Mouse (Mus musculus) liver, embryonic 16.5 days (tissue): Measurements from ENCODE around the gene Gm5868. TPM values are rescaled to one million over a fixed set of nuclear protein-coding genes. Genes with fewer than 3 reads are reported as not detected.

Experiments
- ATAC-seq: fragments of 200-750 bp; cut with Nextera tagmentation; 2 replicates; pipeline ENCODE4 v1.8.0; 2017; ENCODE audit warnings: low read depth, mild to moderate bottlenecking, moderate number of reproducible peaks, moderate library complexity
- H3K27ac ChIP-seq: fragments of 300-500 bp; sonication (generic); 2 replicates; pipeline ENCODE4 v1.5.1; 2014; ENCODE audit warnings: mild to moderate bottlenecking, low read length
- H3K27me3 ChIP-seq: fragments of 300-500 bp; sonication (generic); 2 replicates; pipeline ENCODE4 v1.6.1; 2014; ENCODE audit warnings: low read depth, low read length, mixed read lengths; ENCODE audit not compliant: control insufficient read depth, insufficient read depth
- H3K36me3 ChIP-seq: fragments of 300-500 bp; sonication (generic); 2 replicates; pipeline ENCODE4 v1.6.1; 2014; ENCODE audit warnings: mild to moderate bottlenecking; ENCODE audit not compliant: control insufficient read depth, insufficient read depth
- H3K4me1 ChIP-seq: fragments of 300-500 bp; sonication (generic); 2 replicates; pipeline ENCODE4 v1.6.1; 2014; ENCODE audit warnings: low read depth, low read length, mixed read lengths; ENCODE audit not compliant: control insufficient read depth
- H3K4me2 ChIP-seq: fragments of 300-500 bp; sonication (generic); 2 replicates; pipeline ENCODE4 v1.6.1; 2014; ENCODE audit warnings: low read depth, low read length, mixed read lengths
- H3K4me3 ChIP-seq: fragments of 300-500 bp; sonication (generic); 2 replicates; pipeline ENCODE4 v1.5.1; 2014; ENCODE audit warnings: low read depth, mild to moderate bottlenecking, low read length
- H3K9ac ChIP-seq: fragments of 300-500 bp; sonication (generic); 2 replicates; pipeline ENCODE4 v1.6.1; 2014; ENCODE audit warnings: low read depth, low read length
- H3K9me3 ChIP-seq: fragments of 300-500 bp; sonication (generic); replicated peaks from 2 replicates; pipeline ENCODE4 v1.6.1; 2016; ENCODE audit warnings: low read length; ENCODE audit not compliant: control insufficient read depth
- whole genome bisulfite sequencing: fragments of 180-500 bp; shearing (Covaris S2); extraction: QIAGEN DNeasy Blood & Tissue Kit; methylation state at CpG from one replicate; pipeline ENCODE4 v1.1.7; 2014; ENCODE audit not compliant: insufficient replicate concordance; 5-methylcytosine and 5-hydroxymethylcytosine counted together
- polyA plus RNA-seq: library from polyadenylated mRNA; unstranded; fragments of >200 nt; fragmentation: Nextera tagmentation; extraction: Ambion mirVana; gene quantifications from 2 replicates; pipeline ENCODE4 v1.2.1, GENCODE M21; 2015

The Gm5868 gene
- polyA plus RNA-seq, 1 experiment from 2014 or later: not detected

DNA sequence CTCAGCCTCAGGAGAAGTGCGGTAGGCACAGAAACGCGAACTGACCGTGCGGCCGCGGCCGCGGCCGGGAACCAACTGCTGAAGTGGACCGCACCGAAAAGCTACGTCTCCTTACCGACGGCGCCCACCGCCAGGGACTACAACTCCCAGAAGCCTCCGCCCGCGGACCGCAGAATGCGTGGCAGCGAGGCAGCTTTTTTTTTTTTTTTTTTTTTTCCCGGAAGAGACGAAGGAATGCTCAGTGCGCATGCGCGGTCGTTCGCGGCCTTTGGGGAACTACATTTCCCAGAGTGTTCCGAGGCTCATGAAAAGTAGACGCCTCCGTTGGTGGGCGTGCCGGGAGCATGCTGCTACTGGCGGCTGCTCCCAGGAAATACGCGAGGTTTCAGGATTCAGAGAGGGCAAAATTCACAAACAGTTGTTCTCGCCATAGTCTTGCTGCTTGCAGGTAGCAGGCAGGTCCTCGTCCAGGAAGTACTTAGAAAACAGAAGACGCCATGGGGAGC, 27.8 kb downstream of the Gm5868 start, which contains the start of gene Nfxl1:
Gene Nfxl1, minus strand, starts transcription at position 141 of the 506 bp plus-strand sequence.
- Histone ChIP-seq H3K27me3 (no peaks in the 10 kb centered on the region), H3K9ac (peak within 1 kb of the TSS; percentile 84), H3K9me3 (no peaks in the 10 kb centered on the region), H3K36me3 (peaks cover 5% of the 10 kb centered on the region; the same call in 1 of the 2 replicates), H3K4me2 (peak within 1 kb of the TSS; percentile 91), H3K4me3 (peak within 1 kb of the TSS; percentile 87), H3K27ac (peak within 1 kb of the TSS; percentile 49), H3K4me1 (peaks cover 9% of the 10 kb centered on the region)
- 0% methylated on average over 42 of the region's 42 CpGs for WGBS
- ATAC-seq: peak; percentile 95

DNA sequence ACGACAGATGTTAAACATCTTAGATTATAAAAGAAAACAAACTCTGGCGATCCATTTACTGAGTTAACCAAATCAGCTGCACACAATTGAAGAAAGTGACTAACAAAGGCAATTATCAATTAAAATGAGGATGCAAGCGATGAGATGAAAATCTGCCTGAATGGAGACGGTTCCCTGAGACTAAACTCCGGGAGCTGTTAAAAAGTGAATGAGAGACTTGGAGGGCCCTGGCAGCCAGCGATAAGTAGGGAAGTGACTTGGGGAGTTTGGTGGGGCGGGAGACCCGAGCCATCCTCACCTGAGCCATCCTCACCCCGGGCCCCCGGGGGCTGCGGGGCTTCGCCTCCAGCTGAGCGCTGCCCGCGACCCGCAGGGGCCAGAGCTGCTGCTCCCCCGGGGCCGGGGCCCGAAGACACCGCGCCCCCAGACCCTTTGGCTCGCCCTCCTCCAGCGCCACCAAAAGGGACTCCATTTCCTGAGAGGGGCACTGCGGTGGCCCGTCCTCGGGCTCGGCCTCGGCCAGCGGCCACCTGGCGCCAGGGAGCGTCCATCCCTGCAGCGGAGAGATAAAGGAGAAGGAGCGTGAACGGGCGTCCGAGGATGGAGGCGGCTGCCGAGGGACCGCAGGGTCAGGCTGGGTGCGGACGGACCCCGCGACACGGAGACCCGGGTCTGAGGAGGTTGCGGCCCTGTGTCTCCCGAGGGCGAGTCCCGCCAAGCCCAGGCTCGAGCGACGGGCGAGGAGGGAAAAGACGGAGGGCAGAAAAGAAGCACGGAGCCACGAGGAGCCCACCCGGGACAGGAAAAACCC, 28.4 kb downstream of the Gm5868 start:
- H3K9me3 ChIP-seq: no peaks in the 10 kb centered on the region
- H3K27ac ChIP-seq: peak overlapping the region; percentile 49
- ATAC-seq: peak; percentile 76
- peaks cover 5% of the 10 kb centered on the region; the same call in 1 of the 2 replicates for H3K36me3 ChIP-seq
- H3K4me1 ChIP-seq: peaks cover 9% of the 10 kb centered on the region
- WGBS: under 1% methylated on average over 56 of the region's 57 CpGs
- H3K4me3 ChIP-seq: peak overlapping the region; percentile 87
- peak overlapping the region; percentile 84 for H3K9ac ChIP-seq
- H3K27me3 ChIP-seq: no peaks in the 10 kb centered on the region
- H3K4me2 ChIP-seq: peak overlapping the region; percentile 91

DNA sequence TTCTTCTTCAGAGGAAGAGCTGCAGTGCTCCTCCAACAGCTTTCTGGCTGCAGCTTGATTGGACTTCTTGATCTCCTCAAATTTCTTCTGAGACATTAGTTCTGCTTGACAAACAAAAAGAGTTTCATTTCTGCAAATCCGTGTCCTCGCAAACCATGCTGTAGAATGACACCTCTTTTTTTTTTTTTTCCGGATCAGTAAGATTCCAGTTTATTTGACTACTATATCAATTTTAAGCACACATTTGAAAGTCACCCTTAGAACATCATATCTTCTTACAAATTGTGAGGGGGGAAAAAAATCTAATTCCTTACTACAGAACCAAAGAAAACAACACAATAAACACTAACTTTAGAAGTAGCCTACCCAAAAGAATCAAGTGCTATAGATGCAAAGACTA, 31.1 kb downstream of the Gm5868 start:
- H3K4me2 ChIP-seq: no peak overlapping the region
- H3K27me3 ChIP-seq: no peaks in the 10 kb centered on the region
- H3K9ac ChIP-seq: no peak overlapping the region
- peaks cover 5% of the 10 kb centered on the region; the same call in 1 of the 2 replicates for H3K36me3 ChIP-seq
- ATAC-seq: no peak
- 79% methylated on average over 3 of the region's 3 CpGs for WGBS
- H3K27ac ChIP-seq: no peak overlapping the region
- no peak overlapping the region for H3K4me3 ChIP-seq
- peaks cover 9% of the 10 kb centered on the region for H3K4me1 ChIP-seq
- no peaks in the 10 kb centered on the region for H3K9me3 ChIP-seq

DNA sequence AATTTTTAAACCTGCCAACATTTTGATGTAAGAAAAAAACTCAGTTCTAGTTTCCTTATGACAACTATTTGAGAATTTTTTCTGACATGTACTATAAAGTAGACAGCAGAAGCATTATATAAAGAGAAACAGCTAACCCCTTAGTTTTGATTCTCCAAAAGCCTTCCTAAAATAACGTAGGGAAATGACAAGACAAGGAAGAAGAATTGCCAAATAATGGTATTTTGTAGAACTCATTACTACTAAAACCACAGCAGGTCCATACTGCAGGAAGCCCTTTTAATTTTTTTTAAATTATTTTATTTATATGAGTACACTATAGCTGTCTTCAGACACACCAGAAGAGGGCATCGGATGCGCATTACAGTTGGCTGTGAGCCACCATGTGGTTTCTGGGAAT, 36.1 kb downstream of the Gm5868 start:
- Histone ChIP-seq H3K36me3 (peaks cover 5% of the 10 kb centered on the region; the same call in 1 of the 2 replicates), H3K4me1 (no peaks in the 10 kb centered on the region), H3K9ac (no peak overlapping the region), H3K27ac (no peak overlapping the region), H3K9me3 (no peaks in the 10 kb centered on the region), H3K4me3 (no peak overlapping the region), H3K4me2 (no peak overlapping the region), H3K27me3 (no peaks in the 10 kb centered on the region)
- ATAC-seq: no peak
- 83% methylated on average over 3 of the region's 3 CpGs for WGBS

Other genes with a start within 250 kb of the Gm5868 start
- gene Corin, start 83.1 kb downstream of the Gm5868 start, polyA plus RNA-seq: 0.15 and 0.19 TPM in 2 replicates
- gene Nfxl1, start 27.9 kb downstream of the Gm5868 start, polyA plus RNA-seq: 5.7 and 5.9 TPM in 2 replicates
- gene Zar1, start 6.3 kb downstream of the Gm5868 start, polyA plus RNA-seq: not detected in 2 replicates
- gene Cnga1, start 56.7 kb upstream of the Gm5868 start, polyA plus RNA-seq: not detected in 2 replicates
- 40.1 and 51.0 TPM in 2 replicates for gene Nipal1, start 60.2 kb upstream of the Gm5868 start, polyA plus RNA-seq
- gene Txk, start 165.2 kb upstream of the Gm5868 start, polyA plus RNA-seq: 0.09 and 0.13 TPM in 2 replicates